Mouse (Mus musculus) midbrain, embryonic 11.5 days (tissue): ENCODE data around the gene Wnt6. TPM values are rescaled to one million over a fixed set of nuclear protein-coding genes. Genes with fewer than 3 reads are reported as not detected.

Experiments
- ATAC-seq: fragments of 200-750 bp; cut with Nextera tagmentation; 2 replicates; pipeline ENCODE4 v1.8.0; 2017; ENCODE audit warnings: moderate TSS enrichment, moderate library complexity; ENCODE audit not compliant: low FRiP score
- DNase-seq: peaks from one replicate; pipeline ENCODE4 v3.0.0; 2015; ENCODE audit warnings: low spot score; ENCODE audit errors: missing footprints
- H3K27ac ChIP-seq: fragments of 300-500 bp; sonication (generic); 2 replicates; pipeline ENCODE4 v1.5.1; 2014; ENCODE audit warnings: low read depth, low read length
- H3K27me3 ChIP-seq: fragments of 300-500 bp; sonication (generic); 2 replicates; pipeline ENCODE4 v1.6.1; 2014; ENCODE audit warnings: mild to moderate bottlenecking, low read length, moderate library complexity, mixed read lengths; ENCODE audit not compliant: control insufficient read depth, insufficient read depth
- H3K36me3 ChIP-seq: fragments of 300-500 bp; sonication (generic); 2 replicates; pipeline ENCODE4 v1.6.1; 2014; ENCODE audit warnings: mild to moderate bottlenecking, low read length, moderate library complexity, mixed read lengths; ENCODE audit not compliant: control insufficient read depth, insufficient read depth
- H3K4me1 ChIP-seq: fragments of 300-500 bp; sonication (generic); 2 replicates; pipeline ENCODE4 v1.6.1; 2014; ENCODE audit warnings: low read length; ENCODE audit not compliant: control insufficient read depth, insufficient read depth
- H3K4me2 ChIP-seq: fragments of 300-500 bp; sonication (generic); 2 replicates; pipeline ENCODE4 v1.6.1; 2014; ENCODE audit warnings: mild to moderate bottlenecking, moderate library complexity
- H3K4me3 ChIP-seq: fragments of 300-500 bp; sonication (generic); 2 replicates; pipeline ENCODE4 v1.5.1; 2014; ENCODE audit warnings: low read depth, low read length
- H3K9ac ChIP-seq: fragments of 300-500 bp; sonication (generic); 2 replicates; pipeline ENCODE4 v1.6.1; 2014; ENCODE audit warnings: low read length
- H3K9me3 ChIP-seq: fragments of 300-500 bp; sonication (generic); 2 replicates; pipeline ENCODE4 v1.6.1; 2016; ENCODE audit warnings: low read length; ENCODE audit not compliant: control insufficient read depth
- WGBS: fragments of 180-500 bp; shearing (Covaris S2); extraction: QIAGEN DNeasy Blood & Tissue Kit; methylation state at CpG from one replicate; pipeline ENCODE4 v1.1.7; 2014; 5-methylcytosine and 5-hydroxymethylcytosine counted together
- polyA plus RNA-seq: library from polyadenylated mRNA; unstranded; fragments of >200 nt; fragmentation: Nextera tagmentation; extraction: Ambion mirVana; gene quantifications from 2 replicates; pipeline ENCODE4 v1.2.1, GENCODE M21; 2014

Wnt6 gene
- polyA plus RNA-seq, 1 experiment from 2014 or later = 3.4 TPM

DNA sequence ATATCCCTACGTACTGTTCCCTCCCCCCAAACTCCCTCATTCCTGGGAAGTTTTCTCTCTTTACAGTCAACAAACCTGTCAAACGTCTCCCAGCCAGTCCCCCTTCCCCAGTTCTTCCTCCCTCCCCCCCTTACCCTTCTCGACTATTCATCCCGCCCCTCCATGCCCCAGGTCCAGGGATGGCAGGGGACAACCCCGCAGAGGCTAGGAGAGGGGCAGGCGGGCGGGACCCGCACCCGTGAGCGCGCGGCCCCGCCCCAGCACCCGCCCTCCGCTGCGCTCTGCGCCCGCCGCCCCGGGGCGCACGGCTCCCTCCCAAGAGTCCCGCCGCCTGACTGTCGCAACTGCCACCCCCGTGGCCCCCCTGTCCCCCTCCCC is 236 bp upstream of the Wnt6 start:
- no peaks in the 10 kb centered on the region for H3K9me3 ChIP-seq
- H3K36me3 ChIP-seq = no peaks in the 10 kb centered on the region
- H3K4me2 ChIP-seq = peak overlapping the region; percentile 74
- peak overlapping the region; percentile 47 for H3K4me3 ChIP-seq
- H3K4me1 ChIP-seq = peaks cover 22% of the 10 kb centered on the region
- ATAC-seq (no peak), DNase-seq (no peak)
- no peak overlapping the region for H3K9ac ChIP-seq
- H3K27me3 ChIP-seq = peaks cover 76% of the 10 kb centered on the region
- H3K27ac ChIP-seq = no peak overlapping the region
- 1% methylated on average over 14 of the region's 26 CpGs for WGBS

DNA sequence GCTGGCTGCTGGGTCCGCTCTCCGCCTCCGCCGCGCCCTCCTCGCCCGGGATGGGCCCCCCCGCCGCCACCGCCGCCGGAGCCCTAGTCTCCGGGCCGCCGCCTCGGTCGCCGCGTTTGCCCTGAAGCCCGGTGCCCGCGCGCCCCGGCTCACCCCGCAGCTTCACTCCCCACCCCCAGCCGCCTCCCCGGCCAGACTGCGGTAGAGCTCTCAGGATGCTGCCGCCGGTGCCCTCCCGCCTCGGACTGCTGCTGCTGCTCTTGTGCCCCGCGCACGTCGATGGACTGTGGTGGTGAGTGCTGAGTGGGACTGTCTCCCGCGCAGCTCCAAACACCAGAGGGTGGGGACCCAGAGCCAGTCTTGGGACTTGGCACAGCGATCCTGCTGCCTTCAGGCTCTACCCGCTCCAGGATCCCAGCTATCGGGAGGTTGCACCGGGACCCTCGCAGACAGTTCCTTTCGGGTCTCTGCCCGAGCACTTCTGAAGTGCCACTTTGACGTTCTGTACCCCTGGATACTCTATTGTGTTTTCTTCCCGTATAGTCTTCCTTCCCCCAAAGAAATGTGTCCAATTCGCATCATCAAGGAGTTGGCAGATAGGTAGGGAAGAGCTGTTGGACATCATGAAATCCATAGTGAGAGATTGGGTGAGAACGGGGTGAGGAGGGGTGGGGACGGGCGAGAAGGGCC is 384 bp downstream of the Wnt6 start:
- H3K4me1 ChIP-seq = peaks cover 22% of the 10 kb centered on the region
- H3K36me3 ChIP-seq = no peaks in the 10 kb centered on the region
- ATAC-seq = 0 out of 2 replicates have a peak, but pooled peaks have one; percentile 17
- 2% methylated on average over 49 of the region's 51 CpGs for WGBS
- DNase-seq = peak; percentile 94
- H3K4me2 ChIP-seq = peak overlapping the region; percentile 74
- H3K9ac ChIP-seq = peak overlapping the region; percentile 44; the same call in 1 of the 2 replicates
- H3K4me3 ChIP-seq = peak overlapping the region; percentile 47
- H3K9me3 ChIP-seq = no peaks in the 10 kb centered on the region
- H3K27me3 ChIP-seq = peaks cover 82% of the 10 kb centered on the region
- H3K27ac ChIP-seq = no peak overlapping the region

DNA sequence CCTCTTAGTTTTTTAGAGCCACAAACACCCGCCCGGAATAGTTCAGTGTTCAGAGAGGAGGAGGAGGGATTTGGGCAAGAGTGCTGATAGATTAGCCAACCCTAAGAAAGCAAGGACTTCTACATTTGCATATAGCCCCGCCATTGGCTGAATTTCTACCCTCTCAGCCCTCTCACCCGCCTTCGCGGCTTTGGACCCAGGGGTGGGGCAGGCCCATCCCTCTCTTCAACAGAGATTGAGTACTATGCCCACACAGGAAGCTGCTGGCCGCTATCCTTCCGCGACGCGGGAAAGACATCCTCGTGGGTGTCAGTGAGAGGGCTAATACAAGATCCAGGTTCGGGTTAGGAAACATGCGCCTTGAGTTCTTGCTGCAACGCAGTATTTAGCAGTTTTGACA is 1.4 kb downstream of the Wnt6 start:
- 0 out of 2 replicates have a peak overlapping the region, but pooled peaks have one; percentile 3 for H3K4me3 ChIP-seq
- H3K36me3 ChIP-seq = no peaks in the 10 kb centered on the region
- H3K4me2 ChIP-seq = peak overlapping the region; percentile 34
- H3K4me1 ChIP-seq = peaks cover 22% of the 10 kb centered on the region
- ATAC-seq (peak; percentile 89), DNase-seq (peak; percentile 95)
- under 1% methylated on average over 15 of the region's 15 CpGs for WGBS
- peaks cover 77% of the 10 kb centered on the region for H3K27me3 ChIP-seq
- no peak overlapping the region for H3K27ac ChIP-seq
- no peaks in the 10 kb centered on the region for H3K9me3 ChIP-seq
- H3K9ac ChIP-seq = no peak overlapping the region

DNA sequence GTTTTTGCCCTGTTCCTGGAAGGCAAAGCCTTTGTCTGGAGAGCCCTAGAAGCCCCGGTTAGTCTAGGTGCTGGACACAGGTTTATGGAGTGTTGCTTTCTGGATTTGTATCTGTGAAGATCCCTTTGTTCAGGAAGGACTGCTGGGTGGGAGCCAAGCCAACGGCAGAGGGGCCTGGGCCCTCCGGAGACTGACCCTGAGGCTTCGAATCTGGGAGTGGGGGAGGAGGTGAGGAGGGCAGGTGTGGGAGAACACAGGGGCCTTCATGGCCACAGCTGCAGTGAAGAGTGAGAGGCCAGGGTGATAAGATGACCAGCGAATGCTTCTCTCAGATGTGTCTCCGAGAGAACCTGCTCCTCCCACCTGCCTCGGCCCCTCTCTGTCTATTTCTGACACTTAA is 2.4 kb downstream of the Wnt6 start:
- Histone ChIP-seq H3K4me1 (peaks cover 22% of the 10 kb centered on the region), H3K4me3 (no peak overlapping the region), H3K9me3 (no peaks in the 10 kb centered on the region), H3K9ac (no peak overlapping the region), H3K4me2 (no peak overlapping the region), H3K36me3 (no peaks in the 10 kb centered on the region), H3K27ac (no peak overlapping the region), H3K27me3 (peaks cover 77% of the 10 kb centered on the region)
- 14% methylated on average over 7 of the region's 7 CpGs for WGBS
- ATAC-seq (no peak), DNase-seq (no peak)

DNA sequence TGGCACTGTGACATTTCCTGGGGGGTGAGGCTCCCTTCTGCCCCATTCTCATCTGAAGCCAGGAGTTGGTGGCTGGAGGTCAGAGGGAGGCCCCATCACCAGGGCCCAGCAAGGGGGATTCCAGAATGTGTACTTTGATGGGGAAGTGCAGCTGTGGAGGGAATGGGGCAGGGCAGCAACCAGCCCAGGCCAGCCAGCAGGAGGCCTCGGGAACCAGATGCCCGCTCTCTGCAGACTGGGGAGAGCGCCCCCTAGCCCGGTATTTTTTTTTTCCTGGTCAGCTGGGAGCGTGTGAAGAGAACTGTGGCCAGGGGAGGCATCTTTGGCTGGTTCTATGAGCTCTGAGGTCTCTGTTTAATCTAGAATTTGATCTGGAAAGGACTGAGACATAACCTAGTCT is 4.1 kb downstream of the Wnt6 start:
- no peak overlapping the region for H3K27ac ChIP-seq
- H3K9me3 ChIP-seq = no peaks in the 10 kb centered on the region
- peaks cover 17% of the 10 kb centered on the region for H3K4me1 ChIP-seq
- H3K4me3 ChIP-seq = no peak overlapping the region
- H3K27me3 ChIP-seq = peaks cover 68% of the 10 kb centered on the region
- no peak for ATAC-seq
- H3K9ac ChIP-seq = no peak overlapping the region
- no peak overlapping the region for H3K4me2 ChIP-seq
- no peaks in the 10 kb centered on the region for H3K36me3 ChIP-seq
- 6% methylated on average over 5 of the region's 5 CpGs for WGBS
- no peak for DNase-seq

DNA sequence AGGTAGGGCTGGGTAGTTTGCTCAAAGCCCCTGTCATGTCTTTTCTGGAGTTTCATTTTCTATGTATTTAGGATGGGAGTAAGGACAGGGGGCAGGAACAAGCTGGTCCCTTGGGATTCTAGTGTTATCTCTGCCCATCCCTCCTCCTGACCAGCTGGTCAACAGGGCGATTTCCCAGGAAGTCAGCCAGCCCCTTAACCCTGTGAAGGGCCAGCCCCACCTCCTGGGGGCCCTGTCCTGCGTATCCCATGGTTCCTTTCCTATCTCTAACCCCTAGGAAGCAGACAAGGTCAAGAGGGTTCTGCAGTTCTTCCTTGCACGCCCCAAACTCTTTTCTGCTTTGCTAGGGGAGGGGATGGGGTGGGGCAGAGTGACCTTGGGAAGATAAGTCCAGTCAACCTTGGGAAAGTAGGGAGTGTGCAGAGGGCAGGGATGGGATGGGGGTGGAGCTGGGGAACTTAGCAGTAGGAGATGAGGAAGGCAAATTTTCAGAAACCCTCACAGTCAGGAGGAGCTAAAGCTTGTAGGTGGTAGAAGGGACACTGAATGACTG is 7.3 kb downstream of the Wnt6 start:
- peaks cover 5% of the 10 kb centered on the region for H3K4me1 ChIP-seq
- H3K27me3 ChIP-seq = peaks cover 70% of the 10 kb centered on the region
- DNase-seq = no peak
- no peak overlapping the region for H3K27ac ChIP-seq
- H3K4me3 ChIP-seq = no peak overlapping the region
- ATAC-seq = no peak
- WGBS = 36% methylated on average over 3 of the region's 3 CpGs
- H3K4me2 ChIP-seq = no peak overlapping the region
- no peak overlapping the region for H3K9ac ChIP-seq
- no peaks in the 10 kb centered on the region for H3K9me3 ChIP-seq
- H3K36me3 ChIP-seq = no peaks in the 10 kb centered on the region

DNA sequence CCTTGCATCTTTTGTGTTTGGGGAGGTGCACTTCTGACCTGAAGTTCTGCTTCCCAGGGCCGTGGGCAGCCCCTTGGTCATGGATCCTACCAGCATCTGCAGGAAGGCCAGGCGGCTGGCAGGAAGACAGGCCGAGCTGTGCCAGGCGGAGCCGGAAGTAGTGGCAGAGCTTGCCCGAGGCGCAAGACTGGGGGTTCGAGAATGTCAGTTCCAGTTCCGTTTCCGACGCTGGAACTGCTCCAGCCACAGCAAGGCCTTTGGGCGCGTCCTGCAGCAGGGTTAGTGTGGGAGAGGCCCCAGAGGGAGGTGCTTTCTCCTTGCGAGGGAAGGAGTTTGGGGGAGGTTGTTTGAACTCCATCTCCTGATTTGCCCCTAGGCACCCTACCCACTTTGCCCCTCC is 10.4 kb downstream of the Wnt6 start:
- H3K4me3 ChIP-seq = no peak overlapping the region
- WGBS = 13% methylated on average over 14 of the region's 14 CpGs
- peak; percentile 89 for DNase-seq
- H3K4me2 ChIP-seq = no peak overlapping the region
- peaks cover 9% of the 10 kb centered on the region for H3K4me1 ChIP-seq
- no peaks in the 10 kb centered on the region for H3K9me3 ChIP-seq
- H3K36me3 ChIP-seq = no peaks in the 10 kb centered on the region
- H3K27ac ChIP-seq = no peak overlapping the region
- peaks cover 75% of the 10 kb centered on the region for H3K27me3 ChIP-seq
- ATAC-seq = no peak
- no peak overlapping the region for H3K9ac ChIP-seq

DNA sequence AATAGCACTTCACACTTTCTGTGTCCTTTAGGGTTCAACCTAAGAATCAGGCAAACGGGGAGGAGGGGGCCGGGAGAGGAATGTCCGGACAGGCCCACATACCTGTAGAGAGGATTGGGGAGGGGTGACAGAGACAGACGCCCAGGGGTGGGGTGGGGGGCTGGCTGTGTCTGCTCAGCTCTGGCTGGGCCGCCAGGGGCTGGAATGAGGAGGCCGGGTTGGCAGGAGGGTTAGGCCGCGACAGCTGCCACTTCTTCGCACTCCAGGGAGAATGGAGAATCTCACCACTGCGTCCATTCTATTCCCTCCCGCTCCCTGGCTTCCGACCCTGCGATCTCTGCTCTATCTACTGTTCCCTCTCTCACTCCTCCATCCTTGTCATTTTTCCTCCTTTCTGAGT is 11.9 kb downstream of the Wnt6 start:
- peak overlapping the region; percentile 76 for H3K4me2 ChIP-seq
- H3K27me3 ChIP-seq = peaks cover 81% of the 10 kb centered on the region
- no peaks in the 10 kb centered on the region for H3K36me3 ChIP-seq
- H3K4me1 ChIP-seq = peaks cover 9% of the 10 kb centered on the region
- 2% methylated on average over 13 of the region's 13 CpGs for WGBS
- H3K9me3 ChIP-seq = no peaks in the 10 kb centered on the region
- no peak overlapping the region for H3K27ac ChIP-seq
- DNase-seq (peak; percentile 91), ATAC-seq (no peak; the same call in 1 of the 2 replicates)
- H3K4me3 ChIP-seq = peak overlapping the region; percentile 45
- H3K9ac ChIP-seq = no peak overlapping the region

DNA sequence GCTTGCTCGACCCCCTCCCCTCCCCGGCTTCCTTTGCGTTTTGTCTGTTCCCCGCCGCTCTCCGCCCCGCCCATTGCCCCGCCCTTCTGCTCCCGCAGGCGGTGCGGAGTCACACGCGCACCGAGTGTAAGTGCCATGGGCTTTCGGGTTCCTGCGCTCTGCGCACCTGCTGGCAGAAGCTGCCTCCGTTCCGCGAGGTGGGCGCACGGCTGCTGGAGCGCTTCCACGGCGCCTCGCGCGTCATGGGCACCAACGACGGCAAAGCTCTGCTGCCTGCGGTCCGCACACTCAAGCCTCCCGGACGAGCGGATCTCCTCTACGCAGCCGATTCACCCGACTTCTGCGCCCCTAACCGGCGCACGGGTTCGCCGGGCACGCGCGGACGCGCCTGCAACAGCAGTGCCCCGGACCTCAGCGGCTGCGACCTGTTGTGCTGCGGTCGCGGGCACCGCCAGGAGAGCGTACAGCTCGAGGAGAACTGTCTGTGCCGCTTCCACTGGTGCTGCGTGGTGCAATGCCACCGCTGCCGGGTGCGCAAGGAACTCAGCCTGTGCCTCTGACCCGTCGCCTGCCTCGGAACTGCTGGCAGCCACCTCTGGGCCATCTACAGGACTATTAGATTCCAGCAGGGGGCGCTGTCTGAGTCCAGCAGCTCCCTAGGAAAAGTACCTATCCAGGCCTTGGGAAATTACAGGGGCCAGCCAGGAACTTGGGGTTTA is 12.5 kb downstream of the Wnt6 start:
- Histone ChIP-seq H3K36me3 (no peaks in the 10 kb centered on the region), H3K9ac (peak overlapping the region; percentile 30), H3K4me3 (peak overlapping the region; percentile 45), H3K27me3 (peaks cover 85% of the 10 kb centered on the region), H3K4me2 (peak overlapping the region; percentile 76), H3K9me3 (no peaks in the 10 kb centered on the region), H3K27ac (no peak overlapping the region), H3K4me1 (peaks cover 9% of the 10 kb centered on the region)
- ATAC-seq = peak; percentile 51
- WGBS = under 1% methylated on average over 67 of the region's 67 CpGs
- peak; percentile 93 for DNase-seq
